Mouse (Mus musculus): ENCODE measurements at regions not wholly inside any gene's neighbourhood (a gene's known extent, or its start where the extent isn't known, plus 50 kb on each side); places are given as distances from the start of the nearest gene placed in this dataset.

DNA sequence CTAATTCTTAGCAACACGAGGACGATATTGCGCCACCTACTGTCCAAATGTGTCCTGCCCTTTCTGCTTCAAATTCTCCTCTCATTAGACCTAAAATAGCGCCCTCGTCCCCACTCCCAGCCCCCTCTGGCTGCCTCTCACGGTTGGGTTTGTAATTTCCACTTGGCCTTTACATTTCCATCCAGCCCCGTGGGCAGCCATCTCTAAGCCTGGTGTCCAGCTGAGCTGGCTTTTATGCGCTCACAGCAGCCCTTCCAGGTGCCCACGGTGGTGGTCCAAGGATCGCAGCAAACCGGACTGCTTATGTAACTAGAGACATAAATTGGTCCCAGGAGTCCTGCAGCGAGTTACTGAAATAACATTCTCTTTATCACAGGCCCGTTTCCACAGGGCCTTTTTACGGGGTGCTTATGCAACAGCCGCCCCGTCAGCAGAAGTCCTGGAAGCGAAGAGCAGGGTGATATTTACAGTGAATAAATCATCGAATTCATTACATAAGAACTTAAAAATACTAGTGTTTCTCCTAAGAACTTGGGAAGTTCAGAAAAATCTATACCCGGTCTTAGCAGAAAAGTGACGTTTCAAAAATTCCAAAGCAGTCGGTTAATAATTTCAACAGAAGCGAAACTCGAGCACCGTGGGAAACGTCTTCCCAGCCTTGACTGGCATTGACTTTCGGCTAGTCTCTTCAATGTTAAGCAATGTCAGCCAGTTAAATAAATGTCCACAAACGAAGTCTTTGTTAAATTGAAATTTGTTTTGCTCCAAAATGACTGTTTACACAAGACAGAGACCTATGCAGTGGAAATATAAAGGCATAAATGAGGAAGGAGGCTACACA lies 57.3 kb upstream of the Cpsf6 start:
- H3K4me3 ChIP-seq (replicated peaks; ENCODE audit: extremely low read depth, low read depth, low read length): peak overlapping the region; percentile 15
- peak; percentile 48; the same call in 1 of the 2 replicates for TF ChIP-seq CTCF (IDR thresholded peaks at IDR 0.05; ENCODE audit: insufficient read depth, low read length)
- no peak for TF ChIP-seq POLR2A (IDR thresholded peaks at IDR 0.05; ENCODE audit: borderline replicate concordance, extremely low read depth, low read depth, low read length)
- no peaks in the 10 kb centered on the region for H3K4me1 ChIP-seq (ENCODE audit: control insufficient read depth, insufficient read depth, low read length)
- DNase-seq: peak; percentile 53
- WGBS: 39% methylated on average over 27 of the region's 27 CpGs

GRCm38 (mm10) chr10:117436308-117436874 lies 56.6 kb upstream of the Cpsf6 start:
- TF ChIP-seq POLR2A (IDR thresholded peaks at IDR 0.05; ENCODE audit: borderline replicate concordance, extremely low read depth, low read depth, low read length) (no peak), CTCF (IDR thresholded peaks at IDR 0.05; ENCODE audit: insufficient read depth, low read length) (no peak; the same call in 1 of the 2 replicates)
- DNase-seq: no peak
- Histone ChIP-seq H3K4me3 (replicated peaks; ENCODE audit: extremely low read depth, low read depth, low read length) (no peak overlapping the region), H3K4me1 (ENCODE audit: control insufficient read depth, insufficient read depth, low read length) (no peaks in the 10 kb centered on the region)
- 61% methylated on average over 8 of the region's 8 CpGs for WGBS

- Histone ChIP-seq H3K4me1 (ENCODE audit: control insufficient read depth, insufficient read depth, low read length) (no peaks in the 10 kb centered on the region), H3K4me3 (replicated peaks; ENCODE audit: extremely low read depth, low read depth, low read length) (no peak overlapping the region)
- WGBS: 29% methylated on average over 12 of the region's 12 CpGs
- TF ChIP-seq CTCF (IDR thresholded peaks at IDR 0.05; ENCODE audit: insufficient read depth, low read length) (no peak), POLR2A (IDR thresholded peaks at IDR 0.05; ENCODE audit: borderline replicate concordance, extremely low read depth, low read depth, low read length) (no peak)
- DNase-seq: no peak
These were observed 55.9 kb upstream of the Cpsf6 start for GRCm38 (mm10) chr10:117435734-117436121.

DNA sequence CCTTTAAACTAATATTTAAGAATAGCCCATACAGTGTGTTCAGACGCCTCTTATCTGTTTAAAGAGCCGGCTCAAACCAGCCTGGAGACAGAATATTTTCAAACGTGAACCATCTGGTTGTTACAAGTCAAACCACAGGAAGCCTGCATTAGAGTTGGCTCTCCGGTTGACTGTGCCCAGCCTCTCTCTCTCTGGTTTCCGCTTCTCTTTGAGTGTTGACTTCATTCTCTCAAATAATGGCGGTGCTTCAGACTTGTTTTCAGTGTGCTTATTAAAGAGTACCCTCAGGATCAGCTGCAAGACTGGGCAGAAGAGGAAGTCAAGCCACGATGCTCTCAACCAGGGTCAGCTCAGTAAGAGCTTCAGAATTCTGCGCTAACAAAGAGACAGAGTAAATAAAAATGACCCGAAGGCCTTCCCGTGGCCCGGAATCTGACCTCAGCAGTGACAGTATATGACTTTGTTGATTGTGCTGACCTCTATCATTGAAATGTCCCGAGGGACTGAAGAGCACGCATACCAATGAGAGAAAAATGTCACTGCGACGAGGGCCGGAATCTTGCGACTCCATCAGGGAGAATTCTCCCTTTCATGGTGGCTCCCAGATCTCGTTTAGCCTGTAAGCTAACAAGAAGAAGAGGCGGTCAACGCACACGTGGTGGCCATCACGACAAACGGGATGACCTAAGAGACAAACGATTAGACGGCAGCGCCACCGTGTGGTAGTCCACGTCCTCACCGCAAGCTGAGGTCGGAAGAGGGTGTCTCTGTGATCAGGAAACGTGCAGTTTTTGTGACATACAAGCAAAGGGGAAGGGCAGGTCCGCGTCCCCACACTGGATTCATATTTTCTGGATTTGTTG lies 55.3 kb upstream of the Cpsf6 start:
- WGBS: 6% methylated on average over 33 of the region's 33 CpGs
- TF ChIP-seq CTCF (IDR thresholded peaks at IDR 0.05; ENCODE audit: insufficient read depth, low read length) (peak; percentile 98), POLR2A (IDR thresholded peaks at IDR 0.05; ENCODE audit: borderline replicate concordance, extremely low read depth, low read depth, low read length) (no peak)
- peak; percentile 88 for DNase-seq

GRCm38 (mm10) chr10:117434293-117434842 lies 54.6 kb upstream of the Cpsf6 start:
- TF ChIP-seq POLR2A (IDR thresholded peaks at IDR 0.05; ENCODE audit: borderline replicate concordance, extremely low read depth, low read depth, low read length): no peak
- no peak for TF ChIP-seq CTCF (IDR thresholded peaks at IDR 0.05; ENCODE audit: insufficient read depth, low read length)
- WGBS: 84% methylated on average over 8 of the region's 8 CpGs
- Histone ChIP-seq H3K4me3 (replicated peaks; ENCODE audit: extremely low read depth, low read depth, low read length) (no peak overlapping the region), H3K4me1 (ENCODE audit: control insufficient read depth, insufficient read depth, low read length) (no peaks in the 10 kb centered on the region)
- no peak for DNase-seq

More for the DNA sequence above, 55.3 kb upstream of the Cpsf6 start:
- Histone ChIP-seq H3K4me1 (ENCODE audit: control insufficient read depth, insufficient read depth, low read length) (no peaks in the 10 kb centered on the region), H3K4me3 (replicated peaks; ENCODE audit: extremely low read depth, low read depth, low read length) (peak overlapping the region; percentile 40)

GRCm38 (mm10) chr10:117433547-117434292 lies 53.9 kb upstream of the Cpsf6 start:
- H3K4me3 ChIP-seq (replicated peaks; ENCODE audit: extremely low read depth, low read depth, low read length): no peak overlapping the region
- no peak for TF ChIP-seq CTCF (IDR thresholded peaks at IDR 0.05; ENCODE audit: insufficient read depth, low read length)
- no peak for TF ChIP-seq POLR2A (IDR thresholded peaks at IDR 0.05; ENCODE audit: borderline replicate concordance, extremely low read depth, low read depth, low read length)
- WGBS: 92% methylated on average over 12 of the region's 12 CpGs
- DNase-seq: no peak
- no peaks in the 10 kb centered on the region for H3K4me1 ChIP-seq (ENCODE audit: control insufficient read depth, insufficient read depth, low read length)

GRCm38 (mm10) chr10:117432871-117433546 lies 53.2 kb upstream of the Cpsf6 start:
- DNase-seq: no peak
- WGBS: 91% methylated on average over 7 of the region's 7 CpGs
- H3K4me1 ChIP-seq (ENCODE audit: control insufficient read depth, insufficient read depth, low read length): no peaks in the 10 kb centered on the region
- TF ChIP-seq CTCF (IDR thresholded peaks at IDR 0.05; ENCODE audit: insufficient read depth, low read length) (no peak), POLR2A (IDR thresholded peaks at IDR 0.05; ENCODE audit: borderline replicate concordance, extremely low read depth, low read depth, low read length) (no peak)
- no peak overlapping the region for H3K4me3 ChIP-seq (replicated peaks; ENCODE audit: extremely low read depth, low read depth, low read length)

DNA sequence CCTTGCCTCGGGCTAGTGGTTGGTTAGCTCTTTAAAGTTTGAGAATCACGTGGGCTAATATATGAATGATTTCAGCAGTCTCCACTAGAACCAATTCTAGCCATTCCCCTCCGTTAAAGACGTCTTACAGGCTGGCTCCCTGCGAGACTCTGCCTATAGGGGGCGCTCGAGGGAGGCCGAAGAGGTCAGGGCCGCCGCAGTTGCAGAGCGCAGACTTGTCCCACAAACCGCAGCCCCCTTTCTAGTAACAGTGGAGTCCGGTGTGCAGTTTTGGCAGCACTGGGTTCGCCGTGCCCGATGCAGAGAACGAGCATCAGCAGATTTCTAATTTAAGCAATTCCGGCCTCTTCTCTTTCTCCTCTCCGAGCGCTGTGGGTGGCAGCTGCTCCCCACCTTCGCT lies 52.6 kb upstream of the Cpsf6 start:
- peak; percentile 76 for DNase-seq
- Histone ChIP-seq H3K4me1 (ENCODE audit: control insufficient read depth, insufficient read depth, low read length) (no peaks in the 10 kb centered on the region), H3K4me3 (replicated peaks; ENCODE audit: extremely low read depth, low read depth, low read length) (peak overlapping the region; percentile 31)
- 10% methylated on average over 21 of the region's 21 CpGs for WGBS
- TF ChIP-seq POLR2A (IDR thresholded peaks at IDR 0.05; ENCODE audit: borderline replicate concordance, extremely low read depth, low read depth, low read length) (no peak), CTCF (IDR thresholded peaks at IDR 0.05; ENCODE audit: insufficient read depth, low read length) (peak; percentile 33; the same call in 1 of the 2 replicates)
